Mouse (Mus musculus): ENCODE data around the gene A4galt. TPM values are rescaled to one million over a fixed set of nuclear protein-coding genes. Genes with fewer than 3 reads are reported as not detected.

Gene A4galt
- total RNA-seq, 2 experiments from 2014 or later = 3.2 to 3.6 TPM

DNA sequence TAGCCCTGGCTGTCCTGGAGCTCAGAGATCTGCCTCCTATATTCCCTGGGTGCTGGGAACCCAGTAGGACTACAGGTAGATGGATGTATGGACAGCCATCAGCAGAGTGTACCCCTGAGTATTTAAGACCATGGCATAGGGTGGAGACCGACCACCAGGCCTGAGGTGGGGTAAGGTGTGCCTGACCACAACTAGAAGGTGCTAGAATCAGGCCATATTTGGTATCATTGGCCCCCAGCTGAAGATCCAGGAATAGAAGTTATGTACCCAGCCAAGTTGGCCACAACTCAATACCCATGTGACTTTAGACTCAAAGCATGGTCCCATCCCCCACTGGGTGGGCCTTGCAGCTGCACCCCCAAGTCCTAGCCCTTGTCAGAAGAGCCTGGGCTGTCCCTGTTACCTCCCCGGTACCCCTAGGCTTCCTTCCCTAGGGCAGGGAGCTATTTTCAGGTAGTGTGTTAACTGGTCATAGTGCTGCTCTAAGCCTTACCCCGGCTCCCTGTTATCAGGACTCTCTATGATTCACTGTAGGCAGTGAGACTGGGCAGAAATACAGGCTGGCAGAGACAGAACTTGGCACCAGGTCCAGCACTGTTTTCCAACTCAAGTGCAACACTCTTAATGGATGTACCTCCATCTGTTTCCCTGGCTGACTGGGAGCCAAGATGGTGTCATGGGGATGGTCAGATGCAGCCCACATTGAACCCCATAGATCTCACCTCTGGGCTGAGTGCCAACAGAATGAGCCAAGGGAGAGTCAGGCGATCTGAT lies 18.2 kb downstream of the A4galt start:
- TF ChIP-seq CTCF (conservative IDR thresholded peaks at IDR 0.05) = no peak
- DNase-seq (ENCODE audit: low spot score in 2 of 2) = peak; percentile 36 to 45
- no peak overlapping the region for H3K4me3 ChIP-seq
- H3K27ac ChIP-seq = no peak overlapping the region

DNA sequence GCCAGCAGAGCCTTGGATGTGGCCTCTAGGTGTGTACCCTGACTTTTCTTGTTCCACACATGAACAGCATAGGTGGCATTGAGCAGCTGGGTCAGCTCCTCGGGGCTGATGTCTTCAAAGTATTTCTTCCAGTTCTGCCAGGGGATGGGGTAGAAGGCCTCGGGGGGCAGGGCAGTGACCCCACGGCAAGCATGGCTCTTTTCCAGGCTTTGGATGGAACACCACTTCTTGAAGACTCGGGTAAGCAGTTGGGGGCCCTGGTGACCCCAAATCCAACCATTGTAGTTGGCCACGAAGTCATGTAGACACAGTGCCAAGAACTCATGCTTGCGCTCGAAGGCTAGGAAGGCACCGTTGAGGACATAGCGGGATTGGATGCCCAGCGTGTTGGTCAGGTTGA lies 24.0 kb downstream of the A4galt start:
- no peak for DNase-seq (ENCODE audit: low spot score in 2 of 2)
- no peak for TF ChIP-seq CTCF (conservative IDR thresholded peaks at IDR 0.05)
- H3K27ac ChIP-seq = no peak overlapping the region
- no peak overlapping the region for H3K4me3 ChIP-seq

DNA sequence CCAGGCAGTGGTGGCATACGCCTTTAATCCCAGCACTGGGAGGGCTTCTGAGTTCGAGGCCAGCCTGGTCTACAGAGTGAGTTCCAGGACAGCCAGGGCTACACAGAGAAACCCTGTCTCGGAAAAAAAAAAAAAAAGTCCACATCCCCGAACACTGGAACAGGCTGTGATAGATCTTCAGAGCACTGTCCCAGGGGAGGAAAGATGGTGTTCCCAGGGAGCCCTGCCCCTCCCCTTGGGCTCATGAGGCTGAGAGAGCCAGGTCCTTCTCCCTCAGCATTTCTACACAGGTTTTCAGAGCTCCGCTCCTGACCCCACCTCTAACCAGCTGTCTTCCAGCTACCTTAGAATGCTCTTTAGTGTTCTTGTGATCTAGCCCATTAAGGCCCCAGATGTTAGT lies 24.7 kb downstream of the A4galt start:
- H3K27ac ChIP-seq = no peak overlapping the region

DNA sequence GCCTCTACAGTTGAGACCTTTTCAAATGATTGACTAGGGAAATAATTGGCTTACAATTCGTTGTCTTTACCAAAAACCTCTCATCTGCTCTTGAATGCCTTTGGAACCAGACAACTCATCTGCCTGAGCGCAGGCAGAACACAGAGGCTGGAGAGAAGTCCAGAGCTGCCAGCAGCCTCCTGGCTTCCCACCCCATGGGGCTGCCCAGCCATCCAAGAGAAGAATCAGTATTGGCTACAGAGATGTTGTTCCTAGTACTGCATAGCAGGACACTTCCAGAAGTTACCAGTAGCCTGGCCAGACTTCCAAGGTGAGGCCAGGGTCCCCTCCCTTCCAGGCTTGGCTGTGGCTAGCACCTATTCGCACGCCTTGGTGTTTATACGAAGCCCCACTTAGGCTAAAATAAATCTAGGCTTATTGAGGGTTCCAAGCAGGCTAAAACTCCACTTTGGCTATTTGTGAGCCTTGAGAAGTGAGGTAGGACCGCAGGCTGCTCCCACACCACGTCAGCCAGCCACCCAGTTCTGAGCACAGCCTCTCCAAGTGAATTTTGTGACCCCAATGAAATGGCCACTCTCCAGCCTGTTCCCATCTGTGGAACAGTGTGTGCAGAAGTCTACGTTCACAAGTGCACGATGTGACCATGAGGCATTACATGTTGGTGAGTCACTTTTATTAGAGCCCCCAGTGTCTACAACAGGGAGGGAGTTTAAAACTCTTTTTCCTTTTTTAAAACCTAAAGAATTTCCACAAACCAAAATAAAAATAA lies 25.3 kb downstream of the A4galt start:
- no peak for DNase-seq (ENCODE audit: low spot score in 2 of 2)
- H3K4me3 ChIP-seq = no peak overlapping the region
- no peak overlapping the region for H3K27ac ChIP-seq
- no peak for TF ChIP-seq CTCF (conservative IDR thresholded peaks at IDR 0.05)

More for the DNA sequence above, 24.7 kb downstream of the A4galt start:
- TF ChIP-seq CTCF (conservative IDR thresholded peaks at IDR 0.05) = no peak
- no peak for DNase-seq (ENCODE audit: low spot score in 2 of 2)
- no peak overlapping the region for H3K4me3 ChIP-seq

DNA sequence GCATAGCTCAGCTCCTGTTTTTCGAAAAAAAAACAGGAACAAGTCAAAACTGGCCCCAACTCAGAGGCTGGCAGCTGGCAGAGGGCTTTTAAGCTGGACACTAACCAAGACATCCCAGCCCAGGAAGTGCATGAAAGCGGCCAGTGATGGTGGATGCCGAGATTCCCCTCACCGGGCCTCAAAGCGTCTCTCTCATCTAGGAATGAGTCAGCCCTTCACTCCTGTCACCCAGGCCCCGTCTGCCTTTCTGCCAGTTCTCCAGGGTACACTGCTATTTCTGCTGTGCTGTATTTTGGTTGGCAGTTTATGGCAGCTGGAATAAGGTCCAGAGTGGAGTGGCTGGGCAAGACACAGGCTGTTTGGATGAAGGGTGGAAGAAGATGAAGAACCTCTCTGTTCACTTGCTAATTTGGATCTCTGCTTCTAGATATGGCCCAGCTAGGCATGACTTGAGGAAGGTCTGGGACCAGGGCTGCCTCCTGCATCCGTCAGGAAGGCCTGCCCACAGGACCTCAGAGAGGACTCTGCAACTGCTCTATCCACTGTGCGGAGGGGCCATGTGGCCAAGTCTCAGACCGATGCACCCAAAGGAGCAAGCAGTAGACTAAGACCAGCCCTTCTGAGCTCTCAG lies 27.3 kb downstream of the A4galt start:
- Histone ChIP-seq H3K27ac (peak overlapping the region; percentile 65; the same call in 1 of the 2 replicates), H3K4me3 (no peak overlapping the region)
- peak in 1 of 2 experiments; percentile 17 for DNase-seq (ENCODE audit: low spot score in 2 of 2)
- no peak for TF ChIP-seq CTCF (conservative IDR thresholded peaks at IDR 0.05)

DNA sequence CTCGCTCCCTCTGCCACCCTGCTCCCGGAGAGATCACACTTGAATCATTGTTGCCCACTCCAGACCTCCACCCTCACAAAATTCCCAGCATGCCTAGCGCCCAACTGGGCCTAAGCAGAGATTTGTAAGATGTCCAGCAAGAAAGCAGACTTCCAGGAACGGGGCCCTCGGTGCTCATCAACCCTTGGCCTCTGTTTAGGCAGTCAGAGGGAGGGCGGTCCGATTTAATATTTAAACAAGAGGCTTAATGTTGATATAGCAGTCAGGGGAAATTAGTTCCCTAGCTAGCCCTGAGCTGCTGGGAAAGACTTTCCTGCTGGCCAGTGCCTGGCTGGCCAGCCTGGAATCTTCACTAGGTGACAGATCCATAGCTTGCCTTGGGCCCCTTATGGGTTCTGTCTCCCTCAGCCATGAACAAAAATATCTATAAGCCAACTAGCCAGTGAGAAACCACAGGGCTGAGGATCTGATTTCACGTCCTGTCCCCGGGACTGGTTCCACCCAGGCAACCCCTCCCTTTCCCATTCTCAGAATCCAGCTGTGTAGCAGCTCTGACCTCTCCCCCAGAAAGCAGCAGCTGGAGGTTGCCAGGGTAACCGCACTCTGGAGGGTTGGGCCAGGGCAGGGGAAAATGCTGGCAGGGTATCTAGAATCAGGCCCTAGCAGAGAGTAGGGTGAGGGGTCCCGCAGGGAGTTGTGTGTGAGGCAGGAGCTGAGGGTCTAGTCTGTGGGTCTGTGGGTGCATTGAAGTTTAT lies 28.2 kb downstream of the A4galt start:
- peak; percentile 15 for DNase-seq (ENCODE audit: low spot score in 2 of 2)
- Histone ChIP-seq H3K4me3 (no peak overlapping the region), H3K27ac (peak overlapping the region; percentile 65; the same call in 1 of the 2 replicates)
- TF ChIP-seq CTCF (conservative IDR thresholded peaks at IDR 0.05) = no peak

DNA sequence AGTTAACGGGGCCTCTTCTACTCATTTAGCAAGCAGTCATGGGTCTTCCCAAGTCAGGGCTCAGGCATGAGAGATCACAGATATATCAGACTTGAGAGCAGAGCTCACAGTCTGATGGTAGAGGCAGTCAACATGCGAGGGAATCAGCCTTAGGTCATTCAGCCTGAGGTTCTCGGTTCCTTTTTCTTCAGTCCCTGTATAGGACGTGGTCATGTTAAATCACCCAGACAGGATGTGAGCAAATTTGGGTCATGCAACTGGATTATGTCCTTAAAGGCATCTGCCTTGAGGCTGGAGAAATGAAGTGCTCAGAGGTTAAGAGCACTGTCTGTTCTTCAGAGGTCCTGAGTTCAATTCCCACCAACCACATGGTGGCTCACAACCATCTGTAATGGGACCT lies 29.9 kb downstream of the A4galt start:
- TF ChIP-seq CTCF (conservative IDR thresholded peaks at IDR 0.05) = no peak
- H3K27ac ChIP-seq = no peak overlapping the region
- no peak for DNase-seq (ENCODE audit: low spot score in 2 of 2)
- no peak overlapping the region for H3K4me3 ChIP-seq

DNA sequence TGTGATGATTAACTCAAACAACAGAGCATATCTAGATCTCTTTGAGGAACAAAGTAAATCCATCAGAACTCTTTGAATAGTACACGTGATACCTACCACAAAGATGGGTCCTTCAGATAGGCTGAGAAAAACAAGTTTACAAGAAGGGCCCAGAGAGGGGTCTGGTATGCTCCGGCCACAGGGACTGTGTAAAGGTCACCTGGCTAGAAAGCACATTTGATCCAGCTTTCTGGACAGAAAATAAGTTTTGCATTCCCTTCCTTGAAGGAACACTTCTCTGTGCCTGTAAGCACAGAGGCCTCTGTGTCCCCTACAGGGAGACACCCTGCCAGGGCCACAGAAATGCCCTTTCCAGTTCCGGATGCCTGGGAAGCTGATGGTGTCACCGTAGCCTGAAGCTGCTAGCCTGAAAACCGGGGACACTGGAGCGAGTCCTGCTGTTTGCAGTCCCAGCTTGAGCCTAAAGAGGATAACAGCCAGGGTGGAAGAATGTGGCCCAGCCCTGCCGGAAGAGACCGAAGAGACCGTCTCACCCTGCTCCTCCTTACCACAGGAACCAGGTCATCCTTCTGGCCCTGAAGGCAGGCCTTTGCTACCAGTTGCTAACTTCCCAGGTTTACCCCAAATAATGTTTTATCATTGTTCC lies 31.1 kb downstream of the A4galt start:
- Histone ChIP-seq H3K4me3 (no peak overlapping the region), H3K27ac (no peak overlapping the region)
- no peak for TF ChIP-seq CTCF (conservative IDR thresholded peaks at IDR 0.05)
- no peak for DNase-seq (ENCODE audit: low spot score in 2 of 2)

DNA sequence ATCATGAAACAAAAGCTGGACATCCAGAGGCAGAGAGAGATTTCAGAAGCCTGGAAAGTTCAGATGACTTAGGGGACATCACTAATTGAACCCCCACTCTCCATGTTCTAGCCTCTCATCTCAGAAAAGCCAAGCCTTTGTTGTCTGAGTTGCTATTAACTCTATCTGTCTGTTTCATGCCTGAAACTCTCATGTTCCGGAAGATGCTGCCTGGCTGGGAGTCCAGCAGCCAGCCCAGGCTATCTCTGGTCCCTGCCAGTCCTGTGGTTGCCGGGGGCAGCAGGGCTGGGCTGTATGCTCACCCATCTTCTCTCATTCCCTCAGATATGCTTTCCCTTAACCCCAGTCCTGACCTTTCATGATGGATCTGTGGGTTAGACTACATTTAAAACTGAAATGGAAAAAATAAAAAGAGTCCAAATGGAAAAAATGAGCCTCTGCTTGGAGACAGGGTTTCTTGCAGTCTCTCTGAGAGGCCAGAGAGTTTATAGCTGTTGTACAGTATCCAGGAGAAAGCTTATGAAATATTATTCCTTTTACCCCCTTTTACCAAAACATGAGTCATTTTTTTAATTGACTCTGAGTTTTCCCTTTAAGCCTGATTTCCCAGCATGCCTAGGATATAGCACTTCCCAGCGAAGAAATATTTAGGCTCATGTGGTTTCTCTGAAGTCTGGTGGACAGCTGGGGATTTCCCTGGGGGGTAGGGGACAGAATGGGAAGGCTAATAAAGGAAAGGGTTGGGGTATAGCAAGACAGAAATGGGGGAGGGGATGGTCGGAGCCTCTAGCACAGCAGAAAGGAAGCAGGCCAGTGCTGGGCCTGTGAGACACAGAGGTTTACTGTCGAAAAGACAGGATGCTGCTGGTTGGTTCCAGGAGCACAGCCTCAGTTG lies 36.0 kb downstream of the A4galt start:
- Histone ChIP-seq H3K27ac (no peak overlapping the region), H3K4me3 (no peak overlapping the region)
- no peak for TF ChIP-seq CTCF (conservative IDR thresholded peaks at IDR 0.05)
- no peak for DNase-seq (ENCODE audit: low spot score in 2 of 2)

DNA sequence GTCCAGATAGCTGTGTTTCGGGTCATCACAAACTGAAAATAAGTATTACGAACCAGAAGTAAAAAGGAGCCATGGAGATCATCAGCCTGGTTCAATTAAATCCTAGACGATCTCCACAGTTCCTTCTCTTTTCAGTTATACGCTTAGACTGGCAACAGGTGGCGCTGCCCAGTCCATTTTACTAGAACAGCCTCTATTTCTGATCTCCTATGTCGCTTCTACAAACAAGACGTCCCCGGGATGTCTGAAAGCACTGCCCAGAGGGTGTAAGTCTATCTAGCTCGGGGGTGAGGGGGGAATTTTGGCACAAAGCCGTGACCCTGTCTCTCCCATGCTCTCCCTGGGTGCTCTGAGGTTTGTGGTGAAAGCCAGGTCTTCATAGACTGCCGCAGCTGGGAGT lies 41.3 kb downstream of the A4galt start:
- peak; percentile 86 for TF ChIP-seq CTCF (conservative IDR thresholded peaks at IDR 0.05)
- peak; percentile 28 to 52 for DNase-seq (ENCODE audit: low spot score in 2 of 2)
- Histone ChIP-seq H3K27ac (no peak overlapping the region), H3K4me3 (no peak overlapping the region)

DNA sequence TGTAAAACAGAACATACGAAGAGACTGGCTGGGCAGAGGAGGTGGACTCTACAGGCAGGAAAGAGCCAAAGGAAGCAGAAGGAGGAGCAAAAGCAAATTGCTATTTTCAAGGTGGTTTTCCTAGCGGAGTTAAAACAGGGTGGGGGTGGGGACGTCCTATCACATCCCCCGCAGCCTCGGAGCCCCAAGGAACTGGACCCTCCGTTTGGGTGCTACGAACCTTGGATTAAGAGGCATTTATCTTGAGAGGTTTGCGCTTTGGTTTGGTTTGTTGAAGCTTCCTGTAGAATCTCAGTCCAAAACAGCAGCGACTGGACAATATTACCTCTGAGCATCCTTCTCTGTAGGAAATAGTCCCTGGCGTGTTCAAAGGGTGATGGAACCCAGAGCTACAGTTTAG lies 41.9 kb downstream of the A4galt start:
- H3K4me3 ChIP-seq = no peak overlapping the region
- no peak for DNase-seq (ENCODE audit: low spot score in 2 of 2)
- no peak for TF ChIP-seq CTCF (conservative IDR thresholded peaks at IDR 0.05)
- H3K27ac ChIP-seq = no peak overlapping the region
